Mouse (Mus musculus): ENCODE results near the gene Gm27179. TPM values are rescaled to one million over a fixed set of nuclear protein-coding genes. Genes with fewer than 3 reads are reported as not detected.
"Not testable (repeated sequence)": the region's sequence is repeated elsewhere in the genome, so short reads cannot be mapped to it uniquely, and the experiment has no call there.

The Gm27179 gene
- total RNA-seq, 1 experiment, result not detected

DNA sequence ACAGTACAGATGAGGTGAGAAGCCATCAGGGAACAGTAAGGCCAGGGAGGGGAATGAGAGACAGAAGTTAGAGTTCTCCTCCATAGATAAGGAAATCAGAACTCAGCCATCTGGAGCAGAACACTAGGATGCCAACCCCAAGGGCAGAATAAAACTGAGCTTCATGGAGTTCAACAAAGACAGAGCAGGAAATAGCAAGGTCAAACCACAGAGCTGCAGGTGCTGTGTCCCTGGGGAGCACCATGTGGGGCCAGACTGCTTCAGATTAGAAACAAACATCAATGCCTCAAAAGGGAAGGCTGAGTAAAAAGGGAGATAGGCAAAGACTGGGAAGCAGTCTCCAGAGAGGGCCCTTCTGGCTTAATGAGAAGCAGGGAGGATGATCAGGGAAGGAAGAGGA lies 16.1 kb downstream of the Gm27179 start:
- H3K9ac ChIP-seq (ENCODE audit: insufficient read depth, low read depth, low read length, poor library complexity, severe bottlenecking); H3K4me3 ChIP-seq (ENCODE audit: insufficient read depth in 1 of 2, low read depth in 1 of 2, low read length in 2 of 2, poor library complexity in 1 of 2, severe bottlenecking in 1 of 2); H3K36me3 ChIP-seq (ENCODE audit: control insufficient read depth, insufficient read depth, low read length, poor library complexity, severe bottlenecking); H3K27ac ChIP-seq (ENCODE audit: insufficient read depth, low read depth, low read length, poor library complexity, severe bottlenecking); DNase-seq (ENCODE audit: low read depth, low spot score); H3K4me1 ChIP-seq (ENCODE audit: control insufficient read depth in 2 of 2, insufficient read depth in 2 of 2, low read length in 2 of 2, poor library complexity in 1 of 2); H3K9me3 ChIP-seq (ENCODE audit: control insufficient read depth, insufficient read depth, low read depth, low read length); in situ Hi-C loops (cut with MboI; ENCODE audit: low sequenced_read_pairs in 2 of 2, unreplicated experiment in 2 of 2): not testable (repeated sequence)

DNA sequence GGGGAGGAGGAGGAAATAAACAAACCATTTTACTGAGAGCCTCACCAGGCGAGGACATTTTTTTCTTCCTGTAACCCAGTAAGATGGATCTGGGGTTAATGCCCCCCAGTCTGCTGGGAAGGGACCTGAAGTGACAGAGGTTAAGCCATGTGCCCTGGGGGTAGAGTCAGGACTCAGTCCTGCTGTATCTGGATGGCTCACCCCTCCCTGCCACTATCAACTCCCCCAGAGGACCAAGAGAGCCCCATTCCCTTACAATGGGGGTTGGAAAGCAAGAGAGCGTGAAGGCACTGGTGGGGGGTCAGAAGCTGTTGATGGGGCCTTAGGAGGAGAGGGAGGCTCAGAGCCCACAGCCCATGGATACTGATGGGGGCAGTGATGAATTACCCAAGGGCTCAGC lies 17.4 kb downstream of the Gm27179 start:
- H3K9ac ChIP-seq (ENCODE audit: insufficient read depth, low read depth, low read length, poor library complexity, severe bottlenecking); H3K4me3 ChIP-seq (ENCODE audit: insufficient read depth in 1 of 2, low read depth in 1 of 2, low read length in 2 of 2, poor library complexity in 1 of 2, severe bottlenecking in 1 of 2); H3K36me3 ChIP-seq (ENCODE audit: control insufficient read depth, insufficient read depth, low read length, poor library complexity, severe bottlenecking); H3K27ac ChIP-seq (ENCODE audit: insufficient read depth, low read depth, low read length, poor library complexity, severe bottlenecking); DNase-seq (ENCODE audit: low read depth, low spot score); H3K9me3 ChIP-seq (ENCODE audit: control insufficient read depth, insufficient read depth, low read depth, low read length); in situ Hi-C loops (cut with MboI; ENCODE audit: low sequenced_read_pairs in 2 of 2, unreplicated experiment in 2 of 2); H3K4me1 ChIP-seq (ENCODE audit: control insufficient read depth in 2 of 2, insufficient read depth in 2 of 2, low read length in 2 of 2, poor library complexity in 1 of 2): not testable (repeated sequence)

DNA sequence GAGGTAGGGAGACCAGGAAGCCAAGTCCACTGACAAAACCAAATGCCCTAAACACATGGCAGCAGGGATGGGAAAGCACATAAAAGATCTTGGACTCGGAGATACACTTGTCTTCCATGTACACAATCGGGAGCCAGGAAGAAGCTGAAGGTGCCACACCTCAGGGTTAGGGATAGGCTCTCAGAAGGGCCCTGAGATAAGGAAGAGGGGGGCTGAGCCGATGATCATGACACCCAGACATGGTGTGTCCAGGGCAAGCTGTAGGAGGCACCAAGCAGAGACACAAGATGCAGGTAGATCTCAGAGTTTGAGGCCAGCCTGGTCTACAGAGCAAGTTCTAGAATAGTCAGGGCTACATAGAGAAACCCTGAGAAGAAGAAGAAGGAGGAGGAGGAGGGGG lies 17.8 kb downstream of the Gm27179 start:
- H3K4me3 ChIP-seq (ENCODE audit: insufficient read depth in 1 of 2, low read depth in 1 of 2, low read length in 2 of 2, poor library complexity in 1 of 2, severe bottlenecking in 1 of 2); H3K27ac ChIP-seq (ENCODE audit: insufficient read depth, low read depth, low read length, poor library complexity, severe bottlenecking); H3K9me3 ChIP-seq (ENCODE audit: control insufficient read depth, insufficient read depth, low read depth, low read length); H3K4me1 ChIP-seq (ENCODE audit: control insufficient read depth in 2 of 2, insufficient read depth in 2 of 2, low read length in 2 of 2, poor library complexity in 1 of 2); in situ Hi-C loops (cut with MboI; ENCODE audit: low sequenced_read_pairs in 2 of 2, unreplicated experiment in 2 of 2); H3K36me3 ChIP-seq (ENCODE audit: control insufficient read depth, insufficient read depth, low read length, poor library complexity, severe bottlenecking); H3K9ac ChIP-seq (ENCODE audit: insufficient read depth, low read depth, low read length, poor library complexity, severe bottlenecking); DNase-seq (ENCODE audit: low read depth, low spot score): not testable (repeated sequence)

DNA sequence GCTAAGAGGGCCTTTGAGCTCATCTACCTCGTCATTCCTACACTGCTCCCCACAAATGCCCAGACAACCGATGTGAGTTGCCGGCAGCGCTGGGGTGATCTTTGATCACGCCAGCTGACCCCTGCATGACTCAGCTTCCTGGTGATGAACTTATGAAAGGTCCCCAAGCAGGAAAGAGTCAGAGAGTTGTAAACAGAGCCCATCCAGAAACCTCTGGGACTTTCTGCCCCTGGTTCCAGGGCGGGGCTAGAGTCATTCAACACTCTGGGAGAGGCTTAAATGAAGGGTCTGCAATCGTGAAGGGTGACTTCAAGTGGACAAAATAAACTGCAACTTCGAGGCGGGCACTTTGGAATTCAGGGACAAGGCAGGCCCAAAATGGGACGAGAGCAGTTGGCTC lies 24.3 kb downstream of the Gm27179 start:
- H3K9ac ChIP-seq (ENCODE audit: insufficient read depth, low read depth, low read length, poor library complexity, severe bottlenecking); H3K9me3 ChIP-seq (ENCODE audit: control insufficient read depth, insufficient read depth, low read depth, low read length); in situ Hi-C loops (cut with MboI; ENCODE audit: low sequenced_read_pairs in 2 of 2, unreplicated experiment in 2 of 2); DNase-seq (ENCODE audit: low read depth, low spot score); H3K4me1 ChIP-seq (ENCODE audit: control insufficient read depth in 2 of 2, insufficient read depth in 2 of 2, low read length in 2 of 2, poor library complexity in 1 of 2); H3K27ac ChIP-seq (ENCODE audit: insufficient read depth, low read depth, low read length, poor library complexity, severe bottlenecking); H3K4me3 ChIP-seq (ENCODE audit: insufficient read depth in 1 of 2, low read depth in 1 of 2, low read length in 2 of 2, poor library complexity in 1 of 2, severe bottlenecking in 1 of 2); H3K36me3 ChIP-seq (ENCODE audit: control insufficient read depth, insufficient read depth, low read length, poor library complexity, severe bottlenecking): not testable (repeated sequence)

DNA sequence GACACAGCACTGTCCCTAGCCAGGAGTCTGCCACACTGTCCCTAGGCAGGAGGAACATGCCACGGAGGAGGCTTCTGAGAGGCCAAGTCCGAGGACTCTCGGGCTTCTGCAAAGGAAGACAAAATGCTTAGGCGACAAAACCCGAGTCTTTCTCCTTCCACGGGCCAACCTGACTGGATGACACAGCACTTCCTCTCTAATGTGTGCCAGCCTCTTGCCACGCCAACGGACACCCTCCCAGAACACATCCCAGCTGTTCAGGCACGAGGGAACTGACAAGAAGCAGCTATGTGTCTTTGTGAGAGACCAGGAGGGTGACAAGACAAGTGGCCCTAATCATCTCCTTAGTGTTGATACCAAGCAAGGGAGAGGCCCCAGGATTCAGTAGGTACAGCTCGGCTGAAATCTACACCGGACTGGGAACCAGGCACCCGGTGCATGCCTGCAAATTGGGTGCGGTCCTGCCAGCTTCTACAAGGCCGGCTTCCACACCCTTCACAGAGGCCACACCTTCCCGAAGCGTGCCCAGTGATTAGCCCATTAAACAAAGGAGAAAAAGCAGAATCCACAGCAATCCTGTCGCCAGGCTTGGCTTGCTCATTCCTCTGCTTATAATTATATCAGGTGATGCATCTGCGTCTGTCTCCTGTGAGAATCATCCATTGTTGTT lies 26.7 kb downstream of the Gm27179 start:
- DNase-seq (ENCODE audit: low read depth, low spot score); H3K4me3 ChIP-seq (ENCODE audit: insufficient read depth in 1 of 2, low read depth in 1 of 2, low read length in 2 of 2, poor library complexity in 1 of 2, severe bottlenecking in 1 of 2); H3K9me3 ChIP-seq (ENCODE audit: control insufficient read depth, insufficient read depth, low read depth, low read length); H3K27ac ChIP-seq (ENCODE audit: insufficient read depth, low read depth, low read length, poor library complexity, severe bottlenecking); H3K9ac ChIP-seq (ENCODE audit: insufficient read depth, low read depth, low read length, poor library complexity, severe bottlenecking); H3K4me1 ChIP-seq (ENCODE audit: control insufficient read depth in 2 of 2, insufficient read depth in 2 of 2, low read length in 2 of 2, poor library complexity in 1 of 2); H3K36me3 ChIP-seq (ENCODE audit: control insufficient read depth, insufficient read depth, low read length, poor library complexity, severe bottlenecking); in situ Hi-C loops (cut with MboI; ENCODE audit: low sequenced_read_pairs in 2 of 2, unreplicated experiment in 2 of 2): not testable (repeated sequence)

DNA sequence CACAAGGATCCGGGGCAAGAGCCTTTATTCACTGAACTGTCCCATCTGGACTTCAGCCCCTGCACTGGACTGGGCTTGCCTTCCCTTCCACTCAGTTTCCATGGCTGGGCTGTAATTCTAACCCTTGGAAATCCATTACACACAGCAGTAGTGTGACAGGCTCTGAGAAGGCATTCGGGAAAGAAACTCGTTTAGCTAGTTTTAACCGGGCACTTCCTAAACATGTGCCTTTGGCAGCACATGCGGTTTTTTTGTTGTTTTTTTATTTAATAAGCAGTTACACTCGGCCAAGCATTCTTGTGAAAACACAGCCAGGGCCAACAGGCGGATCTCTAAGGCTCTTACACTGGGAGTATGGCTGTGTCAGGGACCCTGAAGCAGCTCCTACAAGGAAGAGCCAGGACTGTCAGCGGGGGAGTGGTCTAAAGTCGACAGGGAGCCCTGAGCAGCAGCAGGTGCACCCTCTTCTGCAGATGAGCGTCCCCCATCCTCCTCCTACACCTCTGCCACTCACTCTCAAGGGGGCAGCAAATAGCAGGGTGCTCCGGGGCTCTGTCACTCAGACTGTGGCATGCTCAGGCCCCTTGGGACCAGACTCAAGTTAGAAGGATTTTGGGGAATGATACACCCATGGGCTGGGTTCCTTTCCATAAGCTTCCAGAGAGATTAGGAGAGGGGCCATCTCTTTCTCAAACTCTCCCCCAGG lies 38.3 kb downstream of the Gm27179 start:
- H3K9me3 ChIP-seq (ENCODE audit: control insufficient read depth, insufficient read depth, low read depth, low read length); H3K9ac ChIP-seq (ENCODE audit: insufficient read depth, low read depth, low read length, poor library complexity, severe bottlenecking); H3K4me1 ChIP-seq (ENCODE audit: control insufficient read depth in 2 of 2, insufficient read depth in 2 of 2, low read length in 2 of 2, poor library complexity in 1 of 2); H3K27ac ChIP-seq (ENCODE audit: insufficient read depth, low read depth, low read length, poor library complexity, severe bottlenecking); DNase-seq (ENCODE audit: low read depth, low spot score); H3K4me3 ChIP-seq (ENCODE audit: insufficient read depth in 1 of 2, low read depth in 1 of 2, low read length in 2 of 2, poor library complexity in 1 of 2, severe bottlenecking in 1 of 2); in situ Hi-C loops (cut with MboI; ENCODE audit: low sequenced_read_pairs in 2 of 2, unreplicated experiment in 2 of 2); H3K36me3 ChIP-seq (ENCODE audit: control insufficient read depth, insufficient read depth, low read length, poor library complexity, severe bottlenecking): not testable (repeated sequence)

DNA sequence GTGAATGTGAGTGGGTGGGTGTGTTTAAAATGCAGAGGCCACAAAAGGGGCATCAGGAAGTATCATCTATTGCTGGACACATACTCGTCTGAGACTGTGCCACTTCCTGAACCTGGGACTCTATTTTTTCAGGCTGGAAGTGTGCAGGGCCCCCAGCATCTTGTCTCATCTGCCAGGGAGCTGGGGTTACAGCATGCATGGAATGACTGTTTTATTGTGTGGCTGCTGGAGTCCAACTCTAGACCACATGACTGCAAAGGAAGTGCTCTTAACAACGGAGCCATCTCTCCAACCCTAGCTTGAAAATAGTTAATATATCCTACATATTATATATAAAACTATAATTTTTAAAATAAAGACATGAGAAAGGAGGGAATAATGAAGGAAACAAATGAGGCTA lies 39.0 kb downstream of the Gm27179 start:
- H3K9me3 ChIP-seq (ENCODE audit: control insufficient read depth, insufficient read depth, low read depth, low read length); H3K27ac ChIP-seq (ENCODE audit: insufficient read depth, low read depth, low read length, poor library complexity, severe bottlenecking); in situ Hi-C loops (cut with MboI; ENCODE audit: low sequenced_read_pairs in 2 of 2, unreplicated experiment in 2 of 2); H3K9ac ChIP-seq (ENCODE audit: insufficient read depth, low read depth, low read length, poor library complexity, severe bottlenecking); DNase-seq (ENCODE audit: low read depth, low spot score); H3K4me3 ChIP-seq (ENCODE audit: insufficient read depth in 1 of 2, low read depth in 1 of 2, low read length in 2 of 2, poor library complexity in 1 of 2, severe bottlenecking in 1 of 2); H3K4me1 ChIP-seq (ENCODE audit: control insufficient read depth in 2 of 2, insufficient read depth in 2 of 2, low read length in 2 of 2, poor library complexity in 1 of 2); H3K36me3 ChIP-seq (ENCODE audit: control insufficient read depth, insufficient read depth, low read length, poor library complexity, severe bottlenecking): not testable (repeated sequence)

DNA sequence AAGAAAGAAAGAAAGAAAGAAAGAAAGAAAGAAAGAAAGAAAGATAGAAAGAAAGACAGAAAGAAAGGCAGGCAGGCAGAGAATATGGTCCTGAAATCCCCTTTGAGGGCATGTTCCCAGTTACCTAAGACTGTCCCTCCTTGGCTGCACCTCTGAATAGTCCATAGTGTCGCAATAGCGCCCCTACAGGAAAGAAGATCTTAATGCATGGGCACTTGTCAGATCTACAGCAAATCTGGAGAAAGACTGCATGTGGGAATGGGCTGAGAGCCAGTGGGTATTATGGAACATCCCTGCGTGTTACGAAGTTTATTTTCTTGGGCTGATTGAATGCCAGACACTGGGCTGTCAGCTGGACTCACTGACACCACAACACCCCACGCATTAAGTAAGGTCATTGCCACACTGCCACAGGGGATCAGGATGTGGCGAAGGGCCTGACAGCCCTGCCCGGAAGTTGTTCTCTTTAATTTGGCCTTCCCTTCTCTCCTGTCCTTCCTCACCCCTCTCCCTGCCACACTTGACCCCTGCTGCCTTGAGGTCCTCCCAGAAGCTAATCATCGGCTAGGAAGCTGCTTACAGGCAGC lies 42.1 kb downstream of the Gm27179 start:
- H3K4me3 ChIP-seq (ENCODE audit: insufficient read depth in 1 of 2, low read depth in 1 of 2, low read length in 2 of 2, poor library complexity in 1 of 2, severe bottlenecking in 1 of 2); DNase-seq (ENCODE audit: low read depth, low spot score); H3K4me1 ChIP-seq (ENCODE audit: control insufficient read depth in 2 of 2, insufficient read depth in 2 of 2, low read length in 2 of 2, poor library complexity in 1 of 2); H3K27ac ChIP-seq (ENCODE audit: insufficient read depth, low read depth, low read length, poor library complexity, severe bottlenecking); H3K9me3 ChIP-seq (ENCODE audit: control insufficient read depth, insufficient read depth, low read depth, low read length); H3K9ac ChIP-seq (ENCODE audit: insufficient read depth, low read depth, low read length, poor library complexity, severe bottlenecking); in situ Hi-C loops (cut with MboI; ENCODE audit: low sequenced_read_pairs in 2 of 2, unreplicated experiment in 2 of 2); H3K36me3 ChIP-seq (ENCODE audit: control insufficient read depth, insufficient read depth, low read length, poor library complexity, severe bottlenecking): not testable (repeated sequence)

All from ES-E14 (cell line).